Mouse (Mus musculus): ENCODE results near the gene Mdm4. TPM values are rescaled to one million over a fixed set of nuclear protein-coding genes. Genes with fewer than 3 reads are reported as not detected.
"Not testable (repeated sequence)": the region's sequence is repeated elsewhere in the genome, so short reads cannot be mapped to it uniquely, and the experiment has no call there.

Gene Mdm4
- polyA plus RNA-seq, 1 experiment, result 11.5 TPM

DNA sequence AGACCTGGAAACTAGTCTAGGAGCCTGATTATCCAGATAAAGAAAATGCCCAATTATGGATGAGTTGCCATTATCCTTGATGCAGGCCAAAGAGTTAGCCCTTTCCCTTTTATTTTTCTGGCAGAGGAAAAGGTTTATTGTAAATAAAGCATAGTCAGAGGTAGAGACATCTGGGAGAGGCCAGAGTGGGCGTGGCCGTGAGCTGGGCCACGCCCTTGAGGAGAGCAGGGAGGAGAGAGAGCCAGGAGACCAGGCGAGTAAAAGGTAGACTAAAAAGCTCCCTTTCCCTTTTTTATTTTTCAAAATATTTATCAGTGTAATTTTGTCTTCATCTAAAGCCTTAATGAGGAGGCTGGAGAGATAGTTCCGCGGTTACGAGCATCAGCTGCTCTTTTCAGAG, 2.4 kb downstream of the Mdm4 start:
- no peaks in the 10 kb centered on the region for H3K27me3 ChIP-seq (ENCODE audit: control insufficient read depth, insufficient read depth, insufficient read length)
- TF ChIP-seq E2F4 (IDR thresholded peaks at IDR 0.05; ENCODE audit: insufficient read depth) (no peak), TCF3 (IDR thresholded peaks at IDR 0.05; ENCODE audit: insufficient read length, low read depth) (no peak), TCF12 (IDR thresholded peaks at IDR 0.05; ENCODE audit: insufficient read depth, poor library complexity, severe bottlenecking) (no peak), CEBPB (IDR thresholded peaks at IDR 0.05; ENCODE audit: insufficient read depth, poor library complexity, severe bottlenecking) (no peak), USF1 (IDR thresholded peaks at IDR 0.05; ENCODE audit: low read depth) (no peak), POLR2AphosphoS2 (IDR thresholded peaks at IDR 0.05; ENCODE audit: insufficient read length, low read depth) (no peak), MYOD1 (IDR thresholded peaks at IDR 0.05; ENCODE audit: control insufficient read depth in 1 of 3, insufficient read length in 2 of 3, low read depth in 2 of 3) (no peak), POLR2A (IDR thresholded peaks at IDR 0.05; ENCODE audit: insufficient read length, low read depth) (no peak), SRF (IDR thresholded peaks at IDR 0.05; ENCODE audit: control insufficient read depth, insufficient read length, low read depth) (no peak), REST (IDR thresholded peaks at IDR 0.05; ENCODE audit: insufficient read depth, insufficient read length) (no peak), MAX (IDR thresholded peaks at IDR 0.05; ENCODE audit: low read depth) (no peak), MYOG (IDR thresholded peaks at IDR 0.05; ENCODE audit: control insufficient read depth in 1 of 3, insufficient read depth in 1 of 3, insufficient read length in 2 of 3, low read depth in 2 of 3) (no peak)
- H3K4me2 ChIP-seq (ENCODE audit: low read depth), result no peak overlapping the region
- no peak overlapping the region for H3ac ChIP-seq (ENCODE audit: control insufficient read depth, insufficient read length)
- peaks cover 21% of the 10 kb centered on the region for H3K79me2 ChIP-seq (ENCODE audit: control insufficient read depth, insufficient read depth)
- no peaks in the 10 kb centered on the region for H3K36me3 ChIP-seq (ENCODE audit: control insufficient read depth, insufficient read depth)
- H3K4me3 ChIP-seq, result no peak overlapping the region

DNA sequence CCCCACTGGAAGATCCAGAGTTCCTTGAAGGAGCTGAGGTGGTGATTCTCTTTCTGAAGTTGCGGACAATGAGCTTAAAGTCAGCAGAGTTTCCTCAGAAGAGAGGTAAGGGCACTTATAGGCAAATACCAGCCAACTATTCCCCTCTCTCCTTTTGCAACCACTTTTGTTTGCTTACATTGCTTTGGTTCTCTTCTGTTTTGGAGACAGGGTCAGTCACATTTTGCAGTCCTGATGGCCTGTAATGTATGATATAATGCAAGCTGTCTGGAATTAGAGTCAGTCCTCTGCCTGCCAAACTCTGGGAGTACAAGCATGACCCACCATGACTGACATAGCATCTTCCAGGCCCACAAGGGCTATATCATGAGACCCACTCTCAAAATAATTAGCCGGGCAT, 3.2 kb downstream of the Mdm4 start:
- Histone ChIP-seq H3K4me3 (no peak overlapping the region), H3K79me2 (ENCODE audit: control insufficient read depth, insufficient read depth) (peaks cover 28% of the 10 kb centered on the region), H3K27me3 (ENCODE audit: control insufficient read depth, insufficient read depth, insufficient read length) (no peaks in the 10 kb centered on the region), H3ac (ENCODE audit: control insufficient read depth, insufficient read length) (no peak overlapping the region), H3K36me3 (ENCODE audit: control insufficient read depth, insufficient read depth) (peaks cover 3% of the 10 kb centered on the region), H3K4me2 (ENCODE audit: low read depth) (no peak overlapping the region)
- TF ChIP-seq POLR2AphosphoS2 (IDR thresholded peaks at IDR 0.05; ENCODE audit: insufficient read length, low read depth) (no peak), TCF3 (IDR thresholded peaks at IDR 0.05; ENCODE audit: insufficient read length, low read depth) (no peak), MAX (IDR thresholded peaks at IDR 0.05; ENCODE audit: low read depth) (no peak), SRF (IDR thresholded peaks at IDR 0.05; ENCODE audit: control insufficient read depth, insufficient read length, low read depth) (no peak), MYOG (IDR thresholded peaks at IDR 0.05; ENCODE audit: control insufficient read depth in 1 of 3, insufficient read depth in 1 of 3, insufficient read length in 2 of 3, low read depth in 2 of 3) (no peak), POLR2A (IDR thresholded peaks at IDR 0.05; ENCODE audit: insufficient read length, low read depth) (no peak), CEBPB (IDR thresholded peaks at IDR 0.05; ENCODE audit: insufficient read depth, poor library complexity, severe bottlenecking) (no peak), USF1 (IDR thresholded peaks at IDR 0.05; ENCODE audit: low read depth) (no peak), TCF12 (IDR thresholded peaks at IDR 0.05; ENCODE audit: insufficient read depth, poor library complexity, severe bottlenecking) (no peak)

DNA sequence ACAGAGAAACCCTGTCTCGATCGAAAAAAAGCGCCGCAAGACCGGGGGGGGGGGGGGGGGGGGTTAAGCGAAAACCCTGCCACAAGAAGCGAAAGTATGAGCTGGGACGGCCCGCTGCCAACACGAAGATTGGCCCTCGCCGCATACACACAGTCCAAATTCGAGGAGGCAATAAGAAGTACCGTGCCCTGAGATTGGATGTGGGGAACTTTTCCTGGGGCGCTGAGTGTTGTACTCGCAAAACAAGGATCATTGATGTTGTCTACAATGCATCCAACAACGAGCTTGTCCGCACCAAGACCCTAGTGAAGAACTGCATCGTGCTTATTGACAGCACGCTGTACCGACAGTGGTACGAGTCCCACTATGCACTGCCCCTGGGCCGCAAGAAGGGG, 4.6 kb downstream of the Mdm4 start:
- Histone ChIP-seq H3K79me2 (ENCODE audit: control insufficient read depth, insufficient read depth) (peaks cover 41% of the 10 kb centered on the region), H3K4me2 (ENCODE audit: low read depth) (peak overlapping the region; percentile 53), H3ac (ENCODE audit: control insufficient read depth, insufficient read length) (peak overlapping the region; percentile 97), H3K4me3 (peak overlapping the region; percentile 82)
- not testable (repeated sequence) for H3K36me3 ChIP-seq (ENCODE audit: control insufficient read depth, insufficient read depth); H3K27me3 ChIP-seq (ENCODE audit: control insufficient read depth, insufficient read depth, insufficient read length)

DNA sequence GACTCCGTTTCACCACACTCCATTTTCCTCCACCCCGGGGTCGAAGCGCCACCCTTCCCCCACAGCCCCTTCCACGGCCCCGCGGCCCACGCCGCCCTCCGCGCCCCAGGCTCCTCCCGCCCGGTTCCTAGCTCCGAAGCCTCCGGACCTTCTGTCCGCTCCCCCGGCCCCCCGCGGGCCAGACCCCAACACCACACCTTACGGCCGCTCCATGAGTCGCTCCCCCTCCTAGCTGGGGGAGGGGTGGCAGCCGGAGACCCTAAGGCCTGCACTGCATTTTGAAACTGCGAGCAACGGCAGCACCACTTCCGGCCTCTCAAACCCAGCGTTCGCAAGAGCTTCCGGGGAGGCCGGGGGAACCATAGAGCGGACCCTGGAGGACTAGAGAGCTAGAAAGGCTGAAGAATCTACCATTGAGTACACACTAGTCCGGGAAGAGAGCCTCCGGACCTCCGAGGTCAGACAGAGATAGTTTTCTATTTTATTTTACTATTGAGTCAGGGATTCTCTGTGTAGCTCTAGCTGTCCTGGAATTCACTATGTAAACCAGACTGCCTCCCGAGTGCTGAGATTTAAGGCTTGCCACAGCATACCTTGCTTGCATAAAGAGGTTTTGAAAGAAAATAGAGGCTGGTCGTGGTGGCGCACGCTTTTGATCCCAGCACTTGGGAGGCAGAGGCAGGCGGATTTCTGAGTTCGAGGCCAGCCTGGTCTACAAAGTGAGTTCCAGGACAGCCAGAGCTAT, 5.1 kb downstream of the Mdm4 start:
- Histone ChIP-seq H3K27me3 (ENCODE audit: control insufficient read depth, insufficient read depth, insufficient read length) (no peaks in the 10 kb centered on the region), H3K36me3 (ENCODE audit: control insufficient read depth, insufficient read depth) (peaks cover 3% of the 10 kb centered on the region), H3K4me2 (ENCODE audit: low read depth) (peak overlapping the region; percentile 53), H3K4me3 (peak overlapping the region; percentile 82), H3K79me2 (ENCODE audit: control insufficient read depth, insufficient read depth) (peaks cover 47% of the 10 kb centered on the region), H3ac (ENCODE audit: control insufficient read depth, insufficient read length) (peak overlapping the region; percentile 97)
- TF ChIP-seq POLR2A (IDR thresholded peaks at IDR 0.05; ENCODE audit: insufficient read length, low read depth) (peak; percentile 56), SRF (IDR thresholded peaks at IDR 0.05; ENCODE audit: control insufficient read depth, insufficient read length, low read depth) (no peak), CEBPB (IDR thresholded peaks at IDR 0.05; ENCODE audit: insufficient read depth, poor library complexity, severe bottlenecking) (0 out of 2 replicates have a peak, but pooled peaks have one; percentile 14), POLR2AphosphoS2 (IDR thresholded peaks at IDR 0.05; ENCODE audit: insufficient read length, low read depth) (peak; percentile 55)

DNA sequence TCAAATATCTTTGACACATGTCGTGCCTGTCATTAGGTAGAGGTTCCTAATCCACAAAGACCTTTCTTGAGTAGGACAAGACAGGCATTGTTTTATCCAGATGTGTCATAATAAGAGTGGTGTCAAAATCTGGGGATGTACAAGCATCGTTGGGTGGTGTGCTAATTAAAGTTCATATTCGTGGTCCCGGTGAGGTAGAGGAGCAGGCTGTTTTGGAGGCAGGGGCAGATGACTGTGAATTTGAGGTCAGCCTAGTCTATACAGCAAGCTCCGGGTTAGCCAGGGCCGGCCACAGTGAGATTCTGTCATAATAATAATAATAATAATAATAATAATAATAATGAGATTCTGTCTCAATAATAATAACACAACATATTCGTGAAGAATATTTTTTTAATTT, 5.9 kb downstream of the Mdm4 start:
- Histone ChIP-seq H3K4me2 (ENCODE audit: low read depth) (peak overlapping the region; percentile 79), H3K4me3 (peak overlapping the region; percentile 82), H3K36me3 (ENCODE audit: control insufficient read depth, insufficient read depth) (peaks cover 3% of the 10 kb centered on the region), H3K27me3 (ENCODE audit: control insufficient read depth, insufficient read depth, insufficient read length) (no peaks in the 10 kb centered on the region), H3ac (ENCODE audit: control insufficient read depth, insufficient read length) (peak overlapping the region; percentile 97), H3K79me2 (ENCODE audit: control insufficient read depth, insufficient read depth) (peaks cover 55% of the 10 kb centered on the region)
- TF ChIP-seq TCF12 (IDR thresholded peaks at IDR 0.05; ENCODE audit: insufficient read depth, poor library complexity, severe bottlenecking) (no peak), TCF3 (IDR thresholded peaks at IDR 0.05; ENCODE audit: insufficient read length, low read depth) (no peak), POLR2A (IDR thresholded peaks at IDR 0.05; ENCODE audit: insufficient read length, low read depth) (no peak), CEBPB (IDR thresholded peaks at IDR 0.05; ENCODE audit: insufficient read depth, poor library complexity, severe bottlenecking) (no peak), USF1 (IDR thresholded peaks at IDR 0.05; ENCODE audit: low read depth) (no peak), REST (IDR thresholded peaks at IDR 0.05; ENCODE audit: insufficient read depth, insufficient read length) (no peak), E2F4 (IDR thresholded peaks at IDR 0.05; ENCODE audit: insufficient read depth) (no peak), SRF (IDR thresholded peaks at IDR 0.05; ENCODE audit: control insufficient read depth, insufficient read length, low read depth) (no peak), POLR2AphosphoS2 (IDR thresholded peaks at IDR 0.05; ENCODE audit: insufficient read length, low read depth) (no peak), MYOG (IDR thresholded peaks at IDR 0.05; ENCODE audit: control insufficient read depth in 1 of 3, insufficient read depth in 1 of 3, insufficient read length in 2 of 3, low read depth in 2 of 3) (no peak), MAX (IDR thresholded peaks at IDR 0.05; ENCODE audit: low read depth) (no peak), MYOD1 (IDR thresholded peaks at IDR 0.05; ENCODE audit: control insufficient read depth in 1 of 3, insufficient read length in 2 of 3, low read depth in 2 of 3) (no peak)

DNA sequence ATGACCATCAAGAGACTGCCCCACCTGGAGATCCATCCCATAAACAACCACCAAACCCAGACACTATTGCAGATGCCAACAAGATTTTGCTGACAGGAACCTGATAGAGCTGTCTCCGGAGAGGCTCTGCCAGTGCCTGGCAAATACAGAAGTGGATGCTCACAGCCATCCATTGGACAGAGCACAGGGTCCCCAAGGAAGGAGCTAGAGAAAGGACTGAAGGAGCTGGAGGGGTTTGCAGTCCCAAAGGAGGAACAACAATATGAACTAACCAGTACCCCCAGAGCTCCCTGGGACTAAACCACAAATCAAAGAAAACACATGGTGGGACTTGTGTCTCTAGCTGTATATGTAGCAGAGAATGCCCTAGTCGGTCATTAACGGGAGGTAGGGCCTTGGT, 6.6 kb downstream of the Mdm4 start:
- H3ac ChIP-seq (ENCODE audit: control insufficient read depth, insufficient read length); H3K36me3 ChIP-seq (ENCODE audit: control insufficient read depth, insufficient read depth); H3K27me3 ChIP-seq (ENCODE audit: control insufficient read depth, insufficient read depth, insufficient read length): not testable (repeated sequence)
- peak overlapping the region; percentile 79 for H3K4me2 ChIP-seq (ENCODE audit: low read depth)
- H3K4me3 ChIP-seq, result peak overlapping the region; percentile 82
- peaks cover 62% of the 10 kb centered on the region for H3K79me2 ChIP-seq (ENCODE audit: control insufficient read depth, insufficient read depth)

DNA sequence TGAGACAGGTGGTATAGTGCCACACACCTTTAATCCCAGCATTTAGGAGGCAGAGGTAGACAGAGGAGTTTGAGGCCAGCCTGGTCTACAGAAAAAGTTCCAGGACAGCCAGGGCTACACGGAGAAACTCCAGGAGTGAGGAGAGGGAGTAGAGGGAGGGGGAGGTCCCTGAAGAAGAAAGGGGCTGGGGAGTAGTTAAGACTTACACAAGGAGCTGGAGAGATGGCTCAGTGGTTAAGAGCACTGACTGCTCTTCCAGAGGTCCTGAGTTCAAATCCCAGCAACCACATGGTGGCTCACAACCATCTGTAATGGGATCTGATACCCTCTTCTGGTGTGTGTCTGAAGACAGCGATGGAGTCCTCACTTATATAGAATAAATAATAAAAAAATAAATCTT, 8.4 kb downstream of the Mdm4 start:
- peaks cover 80% of the 10 kb centered on the region for H3K79me2 ChIP-seq (ENCODE audit: control insufficient read depth, insufficient read depth)
- not testable (repeated sequence) for H3K4me3 ChIP-seq; H3K27me3 ChIP-seq (ENCODE audit: control insufficient read depth, insufficient read depth, insufficient read length); H3ac ChIP-seq (ENCODE audit: control insufficient read depth, insufficient read length); H3K4me2 ChIP-seq (ENCODE audit: low read depth)
- peaks cover 18% of the 10 kb centered on the region for H3K36me3 ChIP-seq (ENCODE audit: control insufficient read depth, insufficient read depth)

All from myocyte (in vitro differentiated cells).